ENCODE assay signal across 14 mouse cellular contexts in the genomic region with DNA sequence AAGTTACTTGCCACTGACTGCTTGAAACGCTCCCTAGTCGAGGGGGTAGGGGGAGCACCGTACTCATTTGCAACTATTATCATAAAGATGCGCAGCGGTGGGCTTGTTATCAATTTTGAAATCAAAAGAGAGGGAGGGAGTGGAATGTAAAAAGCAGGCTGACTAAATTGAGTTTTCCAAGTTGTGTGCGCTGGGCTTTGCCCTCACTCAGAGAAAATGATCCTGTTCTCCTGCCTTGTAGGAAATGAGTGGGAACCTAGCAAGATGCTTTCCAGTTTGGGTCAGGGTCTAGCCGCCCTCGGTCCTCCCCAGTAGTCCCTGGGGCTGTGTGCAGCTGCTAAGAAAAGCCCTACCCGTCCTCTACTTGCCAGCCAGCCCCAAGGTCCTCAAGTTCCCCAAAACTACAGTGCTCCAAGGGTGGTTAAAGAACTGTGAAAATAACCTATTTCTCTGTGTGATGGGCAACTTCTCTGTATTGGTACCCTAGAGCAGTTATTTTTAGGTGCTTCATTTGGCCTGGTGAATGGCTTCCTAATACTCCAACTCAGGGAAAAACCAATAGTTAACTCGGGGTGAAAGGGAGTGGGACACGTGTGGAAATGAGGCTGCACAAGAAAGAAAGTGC.
A peak's percentile ranks its signal among the peaks of the same experiment; 100 is the strongest.
DNase-seq lines count a peak whose midpoint lies in the region; ATAC-seq and TF ChIP-seq lines count a peak whose summit lies in the region.
"Had no signal": no experiment of that assay in that cellular context is flagged by ENCODE, and none has a peak within 500 bp of the region (broad histone marks: within the 10 kb centered on the region; RNA-seq: fewer than 3 reads in every experiment).

No protein-coding gene starts in this region.

- TF ChIP-seq CTCF in midbrain, postnatal 0 days (IDR thresholded peaks at IDR 0.05), result no peak
- no peak for TF ChIP-seq CTCF in brain, embryonic 14.5 days (IDR thresholded peaks at IDR 0.05; ENCODE audit: borderline replicate concordance, extremely low read depth, insufficient read depth, insufficient read length)

- WGBS in heart, embryonic 12.5 days, result 4% methylated on average over 11 of the region's 11 CpGs
- 3% methylated on average over 11 of the region's 11 CpGs for WGBS in midbrain, embryonic 11.5 days
- 8% methylated on average over 11 of the region's 11 CpGs for WGBS in midbrain, postnatal 0 days
- 2% methylated on average over 11 of the region's 11 CpGs for WGBS in limb, embryonic 10.5 days

- ATAC-seq in heart, embryonic 12.5 days (ENCODE audit: insufficient number of reproducible peaks, low FRiP score), result no peak
- ATAC-seq in midbrain, embryonic 11.5 days (ENCODE audit: low FRiP score), result no peak
- ATAC-seq in midbrain, postnatal 0 days (ENCODE audit: low FRiP score), result no peak
- ATAC-seq: forebrain, embryonic 16.5 days had no signal

- no peaks in the 10 kb centered on the region for H3K36me3 ChIP-seq in heart, embryonic 12.5 days
- no peaks in the 10 kb centered on the region for H3K36me3 ChIP-seq in midbrain, embryonic 11.5 days (ENCODE audit: control insufficient read depth, insufficient read depth, low read length)
- no peaks in the 10 kb centered on the region for H3K36me3 ChIP-seq in midbrain, postnatal 0 days (ENCODE audit: insufficient read depth, low read length)
- no peaks in the 10 kb centered on the region for H3K36me3 ChIP-seq in limb, embryonic 10.5 days
- H3K36me3 ChIP-seq: heart, embryonic 15.5 days had no signal

- no peak overlapping the region for H3K27ac ChIP-seq in heart, embryonic 12.5 days (ENCODE audit: poor library complexity, severe bottlenecking)
- no peak overlapping the region for H3K27ac ChIP-seq in midbrain, embryonic 11.5 days (ENCODE audit: low read depth, low read length)
- no peak overlapping the region for H3K27ac ChIP-seq in midbrain, postnatal 0 days (ENCODE audit: low read depth, low read length)
- H3K27ac ChIP-seq in limb, embryonic 10.5 days, result no peak overlapping the region
- H3K27ac ChIP-seq: heart, embryonic 15.5 days; liver, embryonic 14.5 days had no signal

- TF ChIP-seq POLR2A in brain, embryonic 14.5 days (IDR thresholded peaks at IDR 0.05; ENCODE audit: borderline replicate concordance, extremely low read depth, insufficient read depth, insufficient read length, poor library complexity, severe bottlenecking), result no peak

- peaks cover 75% of the 10 kb centered on the region for H3K27me3 ChIP-seq in heart, embryonic 12.5 days (replicated peaks)
- peaks cover 82% of the 10 kb centered on the region for H3K27me3 ChIP-seq in midbrain, embryonic 11.5 days (ENCODE audit: control insufficient read depth, insufficient read depth, low read length)
- peaks cover 72% of the 10 kb centered on the region for H3K27me3 ChIP-seq in midbrain, postnatal 0 days (ENCODE audit: insufficient read depth, low read length)
- peaks cover 100% of the 10 kb centered on the region for H3K27me3 ChIP-seq in limb, embryonic 10.5 days (ENCODE audit: low read depth, poor library complexity, severe bottlenecking)

- no peak overlapping the region for H3K4me2 ChIP-seq in heart, embryonic 12.5 days
- no peak overlapping the region for H3K4me2 ChIP-seq in midbrain, embryonic 11.5 days
- H3K4me2 ChIP-seq in midbrain, postnatal 0 days (ENCODE audit: low read depth, low read length, poor library complexity, severe bottlenecking), result no peak overlapping the region

- intact Hi-C loops in heart, postnatal 36 days (cut with DNase I), result loop anchor here (5.0 kb wide), 1 partner anchor 50 kb away; no protein-coding TSS in a partner anchor

- DNase-seq in heart, postnatal 36 days, result no peak
- DNase-seq in midbrain, embryonic 11.5 days (ENCODE audit: low spot score, missing footprints), result peak; percentile 94
- DNase-seq in midbrain, postnatal 0 days (ENCODE audit: low spot score), result no peak
- peak; percentile 35 for DNase-seq in brain, embryonic 14.5 days (ENCODE audit: low read depth)
- peak; percentile 46 for DNase-seq in limb, embryonic 10.5 days (ENCODE audit: low spot score)
- DNase-seq in adrenal gland, postnatal 4 days (ENCODE audit: low spot score in 2 of 2), result no peak
- DNase-seq: cerebellum, adult 9-10 months; gastrocnemius, postnatal 25 days; kidney, adult 9 months had no signal

- no peak overlapping the region for H3K9ac ChIP-seq in heart, embryonic 12.5 days
- H3K9ac ChIP-seq in midbrain, embryonic 11.5 days (ENCODE audit: low read length), result no peak overlapping the region
- H3K9ac ChIP-seq in midbrain, postnatal 0 days (replicated peaks; ENCODE audit: low read length, poor library complexity, severe bottlenecking), result no peak overlapping the region
- H3K9ac ChIP-seq: heart, embryonic 15.5 days; liver, embryonic 14.5 days; lung, embryonic 14.5 days had no signal

- H3K4me3 ChIP-seq in heart, embryonic 12.5 days, result 0 out of 2 replicates have a peak overlapping the region, but pooled peaks have one; percentile 40
- H3K4me3 ChIP-seq in midbrain, embryonic 11.5 days (ENCODE audit: low read depth, low read length), result no peak overlapping the region
- no peak overlapping the region for H3K4me3 ChIP-seq in midbrain, postnatal 0 days (ENCODE audit: low read depth, low read length)
- no peak overlapping the region for H3K4me3 ChIP-seq in limb, embryonic 10.5 days

- H3K9me3 ChIP-seq in heart, embryonic 12.5 days (replicated peaks), result no peaks in the 10 kb centered on the region
- H3K9me3 ChIP-seq in midbrain, embryonic 11.5 days (ENCODE audit: control insufficient read depth, low read length), result no peaks in the 10 kb centered on the region
- no peaks in the 10 kb centered on the region for H3K9me3 ChIP-seq in midbrain, postnatal 0 days (ENCODE audit: low read length)
- H3K9me3 ChIP-seq in limb, embryonic 10.5 days (replicated peaks), result no peaks in the 10 kb centered on the region
- H3K9me3 ChIP-seq: heart, embryonic 15.5 days had no signal

- H3K4me1 ChIP-seq in heart, embryonic 12.5 days (replicated peaks), result peaks cover 15% of the 10 kb centered on the region
- peaks cover 7% of the 10 kb centered on the region for H3K4me1 ChIP-seq in midbrain, embryonic 11.5 days (ENCODE audit: control insufficient read depth, insufficient read depth, low read length)
- H3K4me1 ChIP-seq in midbrain, postnatal 0 days (ENCODE audit: insufficient read depth, low read length), result no peaks in the 10 kb centered on the region
- H3K4me1 ChIP-seq in limb, embryonic 10.5 days, result peaks cover 23% of the 10 kb centered on the region

Comparison
In these comparisons a context has a peak if more than half of its experiments do, and no peak if none do; other contexts are left out.
1. DNase-seq: peak in midbrain, embryonic 11.5 days (single experiment), brain, embryonic 14.5 days (single experiment) and limb, embryonic 10.5 days (single experiment); none in heart, postnatal 36 days (0 of 2), midbrain, postnatal 0 days (single experiment) and adrenal gland, postnatal 4 days (0 of 2).